Mouse (Mus musculus): ENCODE measurements around the gene Zcchc18. TPM values are rescaled to one million over a fixed set of nuclear protein-coding genes. Genes with fewer than 3 reads are reported as not detected.

Gene Zcchc18
- polyA plus RNA-seq, 1 experiment, result not detected

GRCm38 (mm10) chrX:137037470-137037999, 44.6 kb downstream of the Zcchc18 start:
- no peak for TF ChIP-seq TAL1 (IDR thresholded peaks at IDR 0.05; ENCODE audit: low read length)
- TF ChIP-seq GATA1 (IDR thresholded peaks at IDR 0.05; ENCODE audit: low read length), result no peak
- Histone ChIP-seq H3K36me3 (ENCODE audit: control insufficient read depth) (no peaks in the 10 kb centered on the region), H3K4me1 (ENCODE audit: control insufficient read depth) (peaks cover 5% of the 10 kb centered on the region), H3K4me3 (replicated peaks) (peak overlapping the region; percentile 81), H3K27me3 (ENCODE audit: control insufficient read depth) (no peaks in the 10 kb centered on the region), H3K9me3 (ENCODE audit: control insufficient read depth, low read length) (no peaks in the 10 kb centered on the region)

- peaks cover 5% of the 10 kb centered on the region for H3K4me1 ChIP-seq (ENCODE audit: control insufficient read depth)
- no peaks in the 10 kb centered on the region for H3K36me3 ChIP-seq (ENCODE audit: control insufficient read depth)
- H3K27me3 ChIP-seq (ENCODE audit: control insufficient read depth), result no peaks in the 10 kb centered on the region
- peak within 1 kb of the TSS; percentile 81 for H3K4me3 ChIP-seq (replicated peaks)
- no peaks in the 10 kb centered on the region for H3K9me3 ChIP-seq (ENCODE audit: control insufficient read depth, low read length)
- TF ChIP-seq TAL1 (IDR thresholded peaks at IDR 0.05; ENCODE audit: low read length) (no peak), GATA1 (IDR thresholded peaks at IDR 0.05; ENCODE audit: low read length) (no peak)
Observed at GRCm38 (mm10) chrX:137038000-137038483, 45.1 kb downstream of the Zcchc18 start, which contains the start of gene Slc25a53. Gene Slc25a53 (minus strand): TSS chrX:137038302.

GRCm38 (mm10) chrX:137038502-137038901, 45.5 kb downstream of the Zcchc18 start:
- peak overlapping the region; percentile 81 for H3K4me3 ChIP-seq (replicated peaks)
- peaks cover 5% of the 10 kb centered on the region for H3K4me1 ChIP-seq (ENCODE audit: control insufficient read depth)
- H3K36me3 ChIP-seq (ENCODE audit: control insufficient read depth), result no peaks in the 10 kb centered on the region
- TF ChIP-seq TAL1 (IDR thresholded peaks at IDR 0.05; ENCODE audit: low read length) (no peak), GATA1 (IDR thresholded peaks at IDR 0.05; ENCODE audit: low read length) (no peak)
- no peaks in the 10 kb centered on the region for H3K9me3 ChIP-seq (ENCODE audit: control insufficient read depth, low read length)
- no peaks in the 10 kb centered on the region for H3K27me3 ChIP-seq (ENCODE audit: control insufficient read depth)

Other genes with a start within 250 kb of the Zcchc18 start
- 17.3 and 24.0 TPM in 2 replicates for gene Morf4l2, start 249.5 kb upstream of the Zcchc18 start, polyA plus RNA-seq (2012)
- not detected in 2 replicates for gene Glra4, start 213.0 kb upstream of the Zcchc18 start, polyA plus RNA-seq (2012)
- 0.01 TPM in 1 of 2 replicates, not detected in the other for gene Plp1, start 170.5 kb upstream of the Zcchc18 start, polyA plus RNA-seq (2012)
- gene Rab9b, start 124.4 kb upstream of the Zcchc18 start, polyA plus RNA-seq (2012), result not detected in 2 replicates
- not detected in 2 replicates for gene H2bfm, start 65.8 kb upstream of the Zcchc18 start, polyA plus RNA-seq (2012)
- not detected in 2 replicates for gene Tmsb15b2, start 17.7 kb upstream of the Zcchc18 start, polyA plus RNA-seq (2012)
- not detected in 2 replicates for gene Tmsb15l, start 16.3 kb upstream of the Zcchc18 start, polyA plus RNA-seq (2012)
- gene Tmsb15b1, start 16.3 kb upstream of the Zcchc18 start, polyA plus RNA-seq (2012), result not detected in 2 replicates
- gene Slc25a53, start 45.1 kb downstream of the Zcchc18 start, polyA plus RNA-seq (2012), result not detected in 2 replicates
- under 0.01 TPM in 1 of 2 replicates, not detected in the other for gene Fam199x, start 56.4 kb downstream of the Zcchc18 start, polyA plus RNA-seq (2012)
- not detected in 2 replicates for gene Esx1, start 128.9 kb downstream of the Zcchc18 start, polyA plus RNA-seq (2012)